Mouse (Mus musculus) T-cell, adult 2 months (primary cell): Measurements from ENCODE around the gene Gpr155.
A peak's percentile ranks its signal among the peaks of the same experiment; 100 is the strongest.

Experiments used
- DNase-seq: peaks from one replicate; pipeline ENCODE4 v3.0.0; 2022; ENCODE audit warnings: low spot score

Gpr155 gene

DNA sequence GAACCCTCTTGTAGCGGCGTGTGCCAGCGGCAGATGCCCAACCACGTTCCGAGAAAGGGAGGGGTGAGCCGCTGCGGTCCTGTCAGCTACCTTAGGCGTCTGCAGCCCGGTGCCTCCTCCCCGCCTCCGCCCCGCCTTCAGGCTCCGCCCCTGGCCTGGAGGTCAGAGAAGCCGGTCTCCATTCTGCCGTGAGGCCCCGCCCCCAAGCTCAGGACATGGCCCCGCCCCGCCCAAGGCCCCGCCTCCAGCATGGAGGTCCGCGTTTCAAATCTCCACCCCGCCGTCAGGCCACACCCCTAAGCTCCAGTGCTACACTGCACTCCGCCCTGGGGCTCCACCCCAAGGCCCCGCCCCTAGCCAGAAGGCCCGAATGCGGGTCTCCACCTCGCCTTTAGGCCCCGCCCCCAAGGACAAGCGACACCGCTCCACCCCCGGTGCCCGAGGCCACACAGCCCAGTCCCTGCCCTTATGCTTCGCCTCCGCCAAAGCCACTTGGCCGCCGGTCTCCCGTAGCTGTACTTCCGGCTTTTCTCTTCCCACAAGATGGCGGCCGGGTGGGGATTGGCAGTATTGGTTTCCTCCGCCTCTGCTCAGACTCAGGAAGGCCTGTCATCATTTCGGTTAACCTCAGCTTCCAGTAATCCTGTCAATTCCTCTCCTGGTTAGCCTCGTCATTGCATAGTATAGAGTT lies at the start of gene Gpr155:
Gene Gpr155 (minus strand): TSS at position 217 of the 691 bp plus-strand sequence.
- peak; percentile 98 for DNase-seq

GRCm38 (mm10) chr2:73435847-73436246 lies 49.5 kb upstream of the Gpr155 start:
- DNase-seq, result no peak

GRCm38 (mm10) chr2:73431959-73432396 lies 45.6 kb upstream of the Gpr155 start:
- DNase-seq, result no peak

DNA sequence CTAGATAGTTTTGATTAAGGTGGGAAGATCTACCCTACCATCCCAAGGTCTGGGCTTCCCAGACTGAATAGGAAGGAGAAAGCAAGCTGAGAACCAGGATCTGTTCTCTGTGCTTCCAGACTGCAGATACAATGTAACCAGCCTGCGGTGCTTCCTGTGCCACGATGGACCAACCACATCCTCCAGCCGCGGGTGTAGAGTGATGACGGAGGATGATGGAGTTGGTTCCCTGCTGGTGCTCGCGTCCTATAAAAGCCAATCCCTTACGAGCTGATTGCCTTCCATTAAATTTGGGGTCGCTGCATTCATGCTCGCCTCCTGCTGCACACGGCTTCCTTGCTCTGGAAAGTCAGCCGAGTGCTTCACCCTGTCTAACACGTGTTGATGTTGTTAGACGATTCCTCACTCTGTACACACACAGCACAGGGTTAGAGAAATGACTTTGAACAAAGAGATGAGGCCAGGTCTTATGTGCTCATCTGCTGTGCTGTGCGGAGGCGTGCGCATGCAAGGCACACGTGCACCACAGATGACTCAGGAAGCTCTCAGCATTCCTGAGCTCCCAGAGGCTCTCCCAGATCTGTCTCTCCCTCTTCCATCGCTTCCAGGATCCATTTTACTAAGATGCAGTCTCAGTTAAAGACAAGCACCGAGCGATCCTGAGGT lies 42.6 kb upstream of the Gpr155 start:
- peak; percentile 44 for DNase-seq

GRCm38 (mm10) chr2:73427293-73427692 lies 40.9 kb upstream of the Gpr155 start:
- peak; percentile 43 for DNase-seq

DNA sequence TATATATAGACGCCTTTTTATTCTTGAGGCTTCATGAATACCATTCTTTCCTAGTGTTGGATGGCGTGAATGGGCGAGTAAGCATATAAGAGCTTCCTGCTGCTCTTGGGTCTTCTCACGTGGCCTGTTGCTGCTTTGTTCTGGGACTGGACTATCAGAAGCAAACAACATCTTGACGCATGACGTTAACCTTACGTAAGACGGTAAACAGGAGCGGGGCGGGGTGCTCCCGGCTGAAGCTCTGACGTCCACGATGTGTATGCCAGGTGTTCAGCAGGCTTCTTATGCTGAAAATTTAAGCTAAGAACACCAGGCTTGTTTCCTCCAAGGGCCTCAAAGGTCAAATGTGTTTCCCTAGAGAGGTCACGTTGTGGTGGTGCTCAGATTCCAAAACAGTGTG lies 39.5 kb upstream of the Gpr155 start:
- DNase-seq, result no peak

DNA sequence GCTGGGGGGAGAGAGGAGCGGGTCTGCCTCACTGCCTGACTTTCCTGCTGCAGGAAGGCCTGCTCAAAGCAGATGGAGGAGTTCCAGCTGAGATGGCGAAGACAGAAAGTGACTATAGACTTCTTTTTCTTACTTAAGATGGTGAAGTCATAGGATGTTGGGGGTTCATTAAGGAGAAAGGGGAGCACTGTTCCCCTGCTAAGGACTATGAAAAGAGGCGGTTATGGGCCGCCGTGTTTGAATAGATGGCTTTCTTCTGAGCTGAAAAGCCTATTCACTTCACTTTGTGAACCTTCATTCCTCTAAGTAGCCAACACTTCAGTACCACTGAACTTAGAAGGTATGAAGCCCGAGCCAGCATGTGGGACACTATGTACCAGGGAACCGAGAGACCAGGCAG lies 33.4 kb upstream of the Gpr155 start:
- DNase-seq, result no peak

- DNase-seq, result no peak
These were observed 32.9 kb upstream of the Gpr155 start for GRCm38 (mm10) chr2:73419285-73419684.

DNA sequence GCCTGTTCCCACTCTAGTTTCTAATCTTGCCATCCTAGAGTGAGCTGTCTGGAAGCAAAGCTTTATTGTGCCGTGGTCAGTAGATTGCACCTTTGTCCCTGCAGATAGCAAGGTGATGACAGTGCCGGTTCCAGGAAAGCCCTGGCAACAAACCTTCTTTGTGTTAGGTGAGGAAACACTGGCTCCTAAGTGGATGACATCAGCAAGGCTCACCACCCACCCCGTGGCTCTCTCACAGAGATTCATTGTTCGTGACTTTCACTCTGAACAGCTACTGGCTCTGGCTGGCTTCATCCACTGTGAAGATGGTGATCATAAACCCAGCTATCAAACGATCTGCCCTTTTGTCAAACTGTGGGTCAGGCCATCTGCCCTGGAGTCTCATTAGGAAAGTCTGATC lies 29.5 kb upstream of the Gpr155 start:
- DNase-seq, result no peak

DNA sequence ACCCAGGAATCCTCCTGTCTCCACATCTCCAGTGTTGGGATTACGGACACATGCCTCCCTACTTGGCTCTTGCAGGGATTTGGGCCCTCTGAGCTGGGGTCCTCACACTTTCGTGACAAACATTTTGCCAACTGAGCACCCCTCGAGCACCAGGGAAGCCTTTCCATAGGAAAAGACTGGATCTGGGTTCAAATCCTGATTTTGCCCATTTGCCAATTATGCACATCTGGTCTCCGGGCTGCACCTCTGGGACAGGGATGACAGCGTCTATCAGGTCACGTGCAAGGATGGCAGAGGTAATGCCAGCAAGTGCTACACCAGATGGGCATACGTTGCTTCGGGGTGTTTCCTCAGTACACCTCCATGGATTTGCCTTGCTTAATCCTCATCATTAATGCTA lies 23.7 kb upstream of the Gpr155 start:
- no peak for DNase-seq

- DNase-seq, result no peak
These were observed 21.3 kb upstream of the Gpr155 start for GRCm38 (mm10) chr2:73407662-73408061.

DNA sequence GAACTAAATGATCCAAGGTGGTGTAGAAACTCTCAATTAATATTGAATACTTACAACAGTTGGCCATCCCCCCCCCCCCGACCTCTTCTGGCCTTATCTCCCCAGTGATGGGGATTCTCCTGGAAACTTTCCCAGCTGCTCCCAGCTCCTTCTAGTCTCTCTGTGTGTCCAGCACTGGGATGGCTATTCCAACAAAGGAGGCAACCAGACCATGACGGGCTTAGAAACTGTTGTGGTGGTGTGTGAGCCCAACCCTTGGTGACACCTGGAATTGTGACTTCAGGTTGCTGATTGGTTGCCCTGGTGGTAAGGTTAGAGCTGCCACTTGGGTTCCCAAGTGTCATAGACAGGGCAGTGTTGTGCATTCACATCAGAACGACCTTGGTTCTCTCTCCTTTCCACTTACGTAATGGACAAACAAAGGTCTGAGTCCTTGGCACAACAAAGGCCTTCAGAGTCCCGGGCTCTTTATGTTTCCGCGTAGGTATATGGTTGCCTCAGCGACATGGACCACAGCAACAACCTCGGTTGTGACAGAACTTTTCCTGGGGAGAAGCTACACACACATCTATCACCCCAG lies 20.1 kb upstream of the Gpr155 start:
- DNase-seq, result no peak

DNA sequence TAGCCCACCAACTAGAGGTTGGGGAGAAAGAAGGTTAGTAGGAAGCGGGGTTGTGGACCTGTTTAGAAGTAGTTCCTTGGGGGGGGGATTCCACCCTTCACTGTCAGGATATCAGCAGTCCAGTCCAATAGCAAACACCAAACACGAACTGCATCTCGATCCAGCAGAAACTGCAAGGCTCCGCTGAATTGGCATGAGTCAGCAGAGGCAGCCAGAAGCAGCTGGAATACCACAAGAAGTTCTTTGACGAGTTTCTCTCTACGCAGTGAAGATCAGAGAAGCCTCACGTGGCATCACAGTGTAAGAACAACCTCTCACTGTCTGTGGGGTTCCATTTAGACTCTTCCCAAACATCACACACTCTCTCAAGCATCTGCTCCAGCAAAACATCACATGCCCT lies 18.6 kb upstream of the Gpr155 start:
- DNase-seq, result no peak

DNA sequence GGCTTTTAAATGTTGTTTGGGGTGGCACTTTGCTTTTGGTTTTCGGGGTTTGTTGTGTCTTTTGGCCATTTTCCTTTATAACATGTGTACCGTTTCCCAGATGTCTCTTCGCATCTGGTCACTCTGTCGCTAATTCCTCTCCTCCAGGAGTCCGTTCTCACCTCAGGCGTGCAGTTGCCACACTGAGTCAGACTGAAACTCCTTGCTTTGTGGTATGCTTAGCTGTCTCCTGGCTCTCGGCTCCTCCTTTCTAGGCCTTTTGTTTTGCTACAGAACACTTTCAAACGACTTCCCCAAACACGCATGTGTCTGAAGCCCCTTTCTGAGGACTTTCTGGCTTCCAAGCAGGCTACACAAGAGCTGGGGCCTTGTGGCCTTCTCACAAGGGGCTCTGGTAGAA lies 18.1 kb upstream of the Gpr155 start:
- no peak for DNase-seq

DNA sequence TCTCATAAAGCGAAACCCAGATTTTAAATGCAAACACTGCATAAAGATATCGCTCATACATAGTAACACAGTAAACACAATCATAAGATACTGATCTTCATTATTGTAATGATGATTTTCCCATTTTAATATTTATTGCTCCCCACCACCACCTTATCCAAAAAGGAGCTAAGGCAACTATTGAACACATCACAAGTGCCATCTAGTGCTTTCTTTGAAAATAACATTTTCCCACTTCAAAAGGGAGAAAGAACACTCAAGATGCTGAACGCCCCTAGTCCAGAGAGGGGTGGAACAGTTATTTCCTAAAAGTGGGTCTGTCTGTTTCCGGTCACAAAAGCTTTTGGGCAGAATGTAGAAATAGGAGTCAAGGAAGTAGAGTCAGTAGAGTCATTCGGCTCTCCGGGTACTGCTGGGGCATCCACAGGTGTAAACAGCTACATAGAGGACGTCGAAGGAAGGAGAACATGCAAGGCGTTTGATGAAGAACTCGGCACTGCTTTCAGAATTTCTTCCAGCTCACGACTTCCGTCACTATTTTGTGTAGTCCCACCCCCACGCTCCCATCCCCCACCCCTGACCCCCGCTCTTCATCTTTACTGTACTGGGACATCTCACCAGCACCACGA lies 17.1 kb upstream of the Gpr155 start:
- no peak for DNase-seq

DNA sequence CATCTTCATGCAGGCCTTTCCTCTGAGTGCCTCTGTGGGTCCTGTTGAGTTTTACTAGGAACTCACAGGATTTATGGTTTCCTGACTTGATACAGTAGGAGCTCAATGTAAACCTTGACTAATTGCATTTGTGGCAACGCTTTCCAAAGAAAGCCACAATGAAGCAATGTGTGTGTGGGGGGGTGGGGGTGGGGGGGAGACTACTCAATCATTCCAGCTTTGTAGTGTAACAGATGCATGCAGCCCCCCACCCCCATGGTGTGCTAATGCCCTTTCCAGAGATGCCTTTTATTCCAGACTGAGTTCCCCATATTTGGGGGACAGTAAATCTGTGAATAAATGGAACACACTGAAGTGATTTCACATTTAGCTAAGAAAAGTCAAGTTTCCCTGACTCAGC lies 15.3 kb upstream of the Gpr155 start:
- no peak for DNase-seq

DNA sequence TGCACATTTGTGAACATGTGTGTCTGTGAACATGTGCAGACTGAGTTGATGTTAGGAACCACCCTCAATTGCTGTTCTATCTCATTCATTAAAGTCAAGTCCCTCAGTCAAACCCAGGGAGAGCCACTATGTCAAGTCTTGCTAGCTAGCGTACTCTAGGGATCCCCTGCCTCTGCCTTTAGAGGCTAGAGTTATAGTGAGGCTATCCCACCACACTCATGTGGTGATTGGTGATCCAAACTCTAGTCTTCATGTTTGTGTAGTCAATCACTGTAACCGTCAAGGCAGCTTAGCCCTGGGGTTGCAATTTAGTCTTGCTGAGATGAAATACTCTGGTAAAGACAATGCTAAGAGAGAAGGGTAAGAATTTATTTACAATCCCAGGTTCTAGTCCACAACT lies 11.1 kb upstream of the Gpr155 start:
- no peak for DNase-seq

DNA sequence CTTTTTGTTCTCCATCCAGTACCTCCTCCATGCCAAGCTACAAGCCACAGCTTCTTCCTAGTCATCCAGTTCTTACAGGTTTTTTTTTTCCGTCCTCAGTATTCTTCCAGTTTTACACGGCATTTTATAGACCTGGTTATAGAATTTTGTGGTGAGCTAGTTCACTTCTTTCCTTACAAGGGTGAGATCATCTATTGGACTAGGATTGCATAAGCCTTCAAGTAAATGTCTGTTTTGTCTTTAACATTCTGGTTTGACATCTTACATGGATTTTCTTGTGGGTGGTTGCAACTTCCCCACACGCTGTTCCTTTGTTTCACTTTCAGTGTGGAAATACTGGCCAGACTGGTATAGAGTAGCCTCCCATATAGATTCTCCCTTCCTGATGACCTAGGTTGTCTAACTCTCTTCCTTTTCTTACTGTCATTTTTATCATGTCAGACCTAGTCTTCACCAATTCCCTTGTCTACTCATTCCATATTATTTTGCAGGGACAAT lies 10.5 kb upstream of the Gpr155 start:
- no peak for DNase-seq

DNA sequence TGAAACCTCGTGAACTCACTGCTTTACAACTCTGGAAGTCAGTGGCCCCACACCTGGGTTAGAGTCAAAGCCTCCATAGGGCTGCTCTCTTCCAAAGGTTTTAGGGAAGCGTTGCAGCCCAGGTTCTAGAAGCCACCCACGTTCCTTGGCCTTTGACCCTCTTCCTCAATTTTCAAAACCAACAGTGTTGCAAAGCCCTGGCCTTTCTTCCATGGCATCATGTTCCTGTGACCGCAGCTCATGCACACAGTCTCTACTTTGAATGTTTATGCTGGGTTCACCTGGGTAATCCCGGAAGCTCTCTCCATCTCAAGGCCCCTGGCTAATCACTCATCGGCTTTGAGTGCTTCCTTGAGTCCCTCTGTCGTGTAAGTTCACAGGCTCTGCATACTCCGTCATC lies 9.1 kb upstream of the Gpr155 start:
- no peak for DNase-seq

GRCm38 (mm10) chr2:73394476-73394875 lies 8.1 kb upstream of the Gpr155 start:
- no peak for DNase-seq

- no peak for DNase-seq
These were observed 6.4 kb upstream of the Gpr155 start for GRCm38 (mm10) chr2:73392772-73393171.

DNA sequence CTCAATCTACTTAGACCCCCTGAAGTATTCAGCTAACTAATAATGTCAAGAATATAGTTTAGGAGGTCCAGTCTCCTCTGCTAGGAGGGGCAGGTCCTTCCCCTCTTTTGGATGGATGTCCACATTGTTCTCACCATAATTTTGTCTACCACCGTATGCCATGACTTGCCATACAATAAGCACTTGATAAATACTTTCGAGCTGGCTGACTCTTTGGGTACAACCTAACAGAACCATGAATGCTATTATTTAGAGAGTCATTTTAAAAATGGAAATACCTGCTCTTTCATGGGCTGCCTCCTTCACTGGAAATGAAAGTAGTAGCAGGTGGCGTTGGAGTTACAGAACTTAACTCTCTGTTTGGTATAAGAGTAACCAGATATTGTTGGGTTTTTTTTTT lies 3.6 kb upstream of the Gpr155 start:
- DNase-seq, result no peak

GRCm38 (mm10) chr2:73387806-73388205 lies 1.4 kb upstream of the Gpr155 start:
- no peak for DNase-seq
